Mouse (Mus musculus) retina, embryonic 14.5 days (tissue): ENCODE results near the gene Phox2a.
A peak's percentile ranks its signal among the peaks of the same experiment; 100 is the strongest.

ENCODE experiments used
- DNase-seq: peaks from one replicate; pipeline ENCODE4 v3.0.0-alpha.2; 2015; ENCODE audit warnings: low spot score

Phox2a gene

DNA sequence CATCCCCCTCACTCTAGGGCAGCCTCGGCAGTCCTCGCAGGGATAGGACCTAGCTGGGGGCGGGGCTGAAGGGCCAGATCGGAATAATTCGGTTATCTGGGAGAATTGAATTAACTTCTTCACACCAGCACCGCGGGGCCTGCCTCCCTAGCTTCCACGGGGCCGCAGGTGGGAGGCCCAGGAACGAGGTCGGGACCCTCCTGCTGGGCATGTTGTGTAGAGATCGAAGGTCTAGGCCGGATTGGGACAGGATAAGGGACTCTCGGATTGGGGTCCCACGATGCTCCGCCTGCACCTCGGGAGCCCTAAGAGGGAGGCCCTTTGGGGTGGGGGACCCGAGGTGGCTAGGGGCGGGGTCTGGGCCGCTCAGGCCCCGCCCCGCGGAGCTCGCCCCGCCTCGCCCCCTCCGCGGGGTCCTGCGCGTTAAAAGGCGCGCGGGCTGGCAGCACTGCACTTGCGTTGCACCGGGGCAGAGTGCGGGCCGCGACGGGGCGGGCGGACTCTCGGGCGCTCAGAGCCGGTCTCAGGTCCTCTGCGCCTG lies at the start of gene Phox2a:
Gene Phox2a, plus strand, starts transcription at position 453 of the 541 bp plus-strand sequence.
- peak; percentile 42 for DNase-seq

DNA sequence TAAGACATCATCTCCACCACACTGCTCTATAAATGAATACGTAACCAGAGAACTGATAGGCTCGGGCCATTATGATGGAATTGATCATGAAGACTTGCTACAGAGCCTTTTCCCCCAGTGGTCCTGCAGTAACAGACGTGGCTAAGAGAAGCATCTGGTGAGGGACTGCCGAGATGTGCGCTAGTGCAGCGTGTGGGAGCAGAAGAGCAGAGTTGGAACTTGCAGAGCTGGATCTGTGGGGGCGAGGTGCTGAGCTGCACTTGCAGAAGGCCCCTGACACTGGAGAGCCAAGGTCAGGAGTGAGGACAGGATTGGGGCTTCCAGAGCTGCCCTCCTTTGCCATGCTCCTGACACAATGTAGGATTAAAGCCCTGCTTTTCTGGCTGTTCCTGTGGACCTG lies 48.1 kb upstream of the Phox2a start:
- DNase-seq: no peak

DNA sequence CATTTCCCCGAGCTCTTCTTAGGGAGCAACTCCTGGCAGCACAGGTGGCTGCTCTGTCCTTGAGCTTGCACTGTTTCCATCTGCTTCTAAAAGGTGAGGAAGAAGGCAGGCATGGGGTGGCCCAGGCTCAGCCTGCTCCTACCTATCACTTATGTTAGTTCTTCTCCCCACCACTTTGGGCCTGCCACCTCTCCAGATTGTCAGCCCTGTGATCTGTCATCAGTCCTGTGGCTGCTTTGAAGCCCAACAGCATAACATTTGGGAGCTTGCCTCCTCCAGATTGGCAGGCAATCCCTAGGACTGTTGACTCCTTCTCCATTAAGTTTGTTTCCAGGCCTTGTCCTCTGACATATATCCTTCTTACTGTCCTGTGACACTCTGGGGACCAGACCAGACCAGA lies 46.5 kb upstream of the Phox2a start:
- no peak for DNase-seq

DNA sequence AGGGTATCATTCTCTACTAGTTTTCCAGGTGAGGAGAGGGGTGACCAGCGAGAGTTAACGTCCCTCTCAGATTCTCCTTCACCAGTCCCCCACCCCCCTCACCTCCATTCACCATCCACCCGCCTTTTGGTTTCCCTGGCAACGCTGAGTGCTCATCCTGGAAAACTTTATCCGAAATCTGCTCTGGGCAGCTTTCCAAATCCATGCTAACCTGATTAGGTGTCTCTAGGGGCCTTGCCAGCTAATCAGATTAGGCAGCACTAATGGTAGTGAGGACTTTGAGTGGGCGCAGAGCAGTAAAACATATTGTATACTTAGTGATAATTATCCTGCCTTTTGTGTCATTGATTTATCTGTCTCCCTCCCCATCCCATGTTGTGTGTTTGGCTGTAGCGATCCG lies 45.4 kb upstream of the Phox2a start:
- peak; percentile 42 for DNase-seq

DNA sequence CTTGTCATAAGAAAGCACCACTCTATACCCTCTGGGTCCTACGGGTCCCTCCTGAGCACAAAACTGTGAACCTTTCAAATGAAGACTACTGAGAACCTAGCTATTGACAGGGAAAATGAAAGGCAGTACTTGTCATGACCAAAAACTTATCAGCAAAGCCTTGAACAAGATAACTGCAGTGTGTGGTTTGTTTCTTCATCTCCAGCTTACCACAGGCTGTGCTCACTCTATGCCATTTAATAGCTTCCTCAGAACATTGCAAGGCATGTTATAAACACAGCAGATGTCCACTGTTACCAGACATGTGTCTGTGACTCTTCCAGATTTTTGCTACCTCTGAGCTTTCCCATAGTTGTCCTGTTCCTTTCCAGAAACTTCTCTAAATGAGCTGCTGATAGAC lies 41.1 kb upstream of the Phox2a start:
- no peak for DNase-seq

DNA sequence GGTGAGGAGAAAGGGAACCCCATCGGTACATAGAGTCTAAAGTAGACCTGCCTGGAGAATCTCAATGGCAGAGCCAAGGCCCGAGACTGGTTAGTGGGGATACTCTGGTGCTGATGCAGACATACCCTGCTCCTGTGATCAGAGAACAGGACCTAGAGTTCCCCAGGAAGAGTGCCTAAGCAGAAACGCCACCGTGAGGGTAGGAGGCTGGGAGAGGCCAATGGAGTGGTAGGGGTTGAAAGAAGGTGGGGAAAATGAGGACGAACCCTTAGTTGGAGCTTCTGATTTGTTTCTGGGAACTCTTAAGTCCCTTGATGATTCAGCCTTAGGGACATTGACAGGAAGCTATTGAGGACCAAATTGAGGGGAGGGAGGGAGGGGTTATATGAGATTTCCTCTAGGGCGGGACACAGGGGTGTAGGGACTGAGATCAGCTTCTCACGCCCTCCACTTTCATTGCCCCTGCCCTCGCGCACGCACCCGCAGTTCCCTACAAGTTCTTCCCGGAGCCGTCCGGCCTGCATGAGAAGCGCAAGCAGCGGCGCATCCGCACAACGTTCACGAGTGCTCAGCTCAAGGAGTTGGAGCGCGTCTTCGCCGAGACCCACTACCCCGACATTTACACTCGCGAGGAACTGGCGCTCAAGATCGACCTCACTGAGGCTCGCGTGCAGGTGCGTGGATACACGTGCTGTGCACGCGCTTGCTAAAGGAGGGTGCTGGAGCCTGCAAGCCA lies 2.4 kb downstream of the Phox2a start:
- peak; percentile 32 for DNase-seq

DNA sequence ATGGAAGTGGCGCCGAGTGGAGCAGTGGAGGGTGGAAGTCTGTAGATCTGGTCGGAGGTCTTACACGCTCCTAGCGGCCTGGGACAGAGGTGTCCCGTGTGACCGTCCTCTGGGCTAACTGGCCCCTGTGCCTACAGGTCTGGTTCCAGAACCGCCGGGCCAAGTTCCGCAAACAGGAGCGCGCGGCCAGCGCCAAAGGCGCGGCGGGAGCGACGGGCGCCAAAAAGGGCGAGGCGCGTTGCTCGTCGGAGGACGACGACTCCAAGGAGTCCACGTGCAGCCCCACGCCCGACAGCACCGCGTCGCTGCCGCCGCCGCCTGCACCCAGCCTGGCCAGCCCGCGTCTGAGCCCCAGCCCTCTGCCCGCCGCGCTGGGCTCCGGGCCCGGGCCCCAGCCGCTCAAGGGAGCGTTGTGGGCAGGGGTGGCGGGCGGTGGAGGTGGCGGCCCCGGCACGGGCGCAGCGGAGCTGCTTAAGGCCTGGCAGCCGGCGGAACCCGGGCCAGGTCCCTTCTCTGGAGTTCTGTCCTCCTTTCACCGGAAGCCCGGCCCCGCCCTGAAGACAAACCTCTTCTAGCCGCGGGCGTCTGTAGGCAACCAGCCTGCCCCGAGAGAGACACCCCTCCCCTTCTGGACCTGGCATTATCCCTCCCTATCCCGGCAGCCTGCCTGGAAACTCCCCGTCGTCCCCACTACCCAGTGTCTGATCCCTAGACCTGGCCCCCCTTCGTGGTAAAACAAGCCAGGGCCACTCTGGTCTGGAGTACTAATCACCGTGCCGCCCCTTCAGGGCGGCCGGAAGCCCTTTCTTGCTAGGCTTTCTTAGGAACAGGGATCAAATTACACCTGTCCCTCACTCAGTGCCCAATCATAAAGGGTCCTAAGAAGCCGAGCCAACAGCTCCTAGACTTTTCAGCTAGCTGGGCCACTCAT lies 3.7 kb downstream of the Phox2a start:
- peak; percentile 55 for DNase-seq

DNA sequence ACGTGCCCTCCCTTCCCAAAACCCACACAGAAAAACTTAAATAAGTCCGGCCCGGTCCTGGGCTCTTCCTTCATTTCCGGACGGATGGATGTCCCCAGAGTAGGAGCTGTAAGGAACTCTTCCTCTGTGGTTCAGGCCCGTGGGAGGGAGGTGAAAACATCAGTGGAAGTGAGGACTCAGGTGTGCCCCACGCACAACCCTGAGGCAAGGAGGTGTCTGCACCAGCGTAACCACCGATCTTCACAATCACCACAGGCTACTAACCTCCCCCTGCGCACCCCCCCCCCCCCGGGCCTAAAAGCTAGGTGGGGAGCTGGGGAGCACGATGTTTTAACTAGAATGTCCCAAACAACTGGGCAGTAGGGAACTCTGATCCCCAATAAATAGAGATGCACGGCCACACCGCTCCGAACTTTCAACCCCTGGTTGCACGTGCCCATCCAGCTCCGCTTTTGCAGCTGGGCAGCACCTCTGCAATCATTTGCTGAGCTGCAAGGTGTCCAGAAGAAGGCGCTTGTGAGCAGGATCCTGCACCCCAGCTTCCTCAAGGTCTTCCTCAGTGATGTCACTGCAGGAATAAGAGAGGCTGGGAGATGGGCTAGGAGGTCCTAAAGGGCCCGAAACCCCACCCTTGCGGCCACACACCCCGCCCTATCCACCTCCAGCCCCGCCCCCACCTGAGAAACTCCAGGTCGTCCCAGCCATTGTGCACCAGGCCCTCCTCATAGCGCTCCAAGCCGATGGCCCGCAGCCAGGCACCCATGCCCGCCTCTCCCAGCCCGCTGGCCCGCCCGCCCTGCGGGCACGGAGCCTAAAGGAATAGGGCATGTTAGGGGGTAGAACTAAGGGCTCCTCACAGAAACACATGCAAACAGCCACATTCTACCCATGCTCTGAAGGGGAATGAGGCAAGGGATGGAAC lies 5.0 kb downstream of the Phox2a start:
- DNase-seq: peak; percentile 53

DNA sequence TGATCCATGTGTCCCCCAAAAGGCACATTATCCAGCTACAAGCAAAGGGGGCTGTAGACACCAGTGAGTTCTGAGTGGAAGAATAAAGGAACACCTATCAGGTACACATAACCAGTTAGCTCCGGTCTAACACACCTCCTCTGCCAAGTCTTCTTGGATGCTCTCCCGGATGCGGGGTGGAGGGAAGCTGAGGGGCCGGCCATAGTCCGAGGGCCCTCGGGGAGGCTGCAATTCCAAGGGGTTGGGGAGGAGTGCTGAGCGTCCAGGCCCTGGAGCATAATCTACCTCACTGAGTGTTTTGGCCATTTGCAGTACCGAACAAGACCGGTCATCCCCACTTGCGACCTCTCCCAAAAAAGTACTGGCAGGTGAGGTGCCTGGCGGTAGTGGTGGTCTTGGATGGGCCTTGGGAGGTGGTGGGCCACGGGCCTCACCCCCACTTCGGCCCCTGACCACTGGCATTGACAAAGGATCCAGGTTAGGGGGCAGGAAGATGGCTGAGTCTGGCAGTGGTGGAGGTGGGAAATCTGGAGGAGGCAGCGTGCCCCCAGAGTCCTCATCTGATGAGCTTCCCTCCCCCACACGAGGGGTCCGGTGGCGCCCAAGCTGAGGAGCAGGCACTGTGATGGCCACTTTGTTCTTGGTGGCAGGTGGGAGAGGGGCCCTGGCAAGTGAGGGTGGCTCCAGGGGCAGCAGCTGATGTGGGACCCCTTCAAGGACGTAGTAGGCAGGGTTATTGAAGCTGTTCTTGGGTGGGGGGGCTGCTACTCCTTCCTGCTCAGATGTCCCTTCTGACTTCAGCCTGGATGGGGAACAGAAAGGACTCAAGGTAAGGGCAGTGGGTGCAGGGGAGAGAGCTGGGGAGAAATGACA lies 5.9 kb downstream of the Phox2a start:
- no peak for DNase-seq

DNA sequence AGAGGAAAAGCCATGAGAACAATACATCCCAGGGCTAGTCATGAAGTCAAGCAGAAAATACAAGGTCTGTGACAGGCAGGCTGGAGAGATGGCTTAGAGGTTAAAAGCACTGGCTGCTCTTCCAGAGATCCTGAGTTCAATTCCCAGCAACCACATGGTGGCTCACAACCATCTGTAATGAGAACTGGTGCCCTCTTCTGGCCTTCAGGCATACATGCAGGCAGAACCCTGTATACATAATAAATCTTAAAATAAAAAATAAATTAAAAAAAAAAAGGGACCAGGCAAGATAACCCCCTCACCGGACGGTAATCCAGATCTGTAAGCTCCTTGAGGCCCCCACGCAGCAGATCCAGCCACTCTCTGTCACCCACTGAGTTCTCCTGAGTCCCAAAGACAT lies 12.3 kb downstream of the Phox2a start:
- no peak for DNase-seq

DNA sequence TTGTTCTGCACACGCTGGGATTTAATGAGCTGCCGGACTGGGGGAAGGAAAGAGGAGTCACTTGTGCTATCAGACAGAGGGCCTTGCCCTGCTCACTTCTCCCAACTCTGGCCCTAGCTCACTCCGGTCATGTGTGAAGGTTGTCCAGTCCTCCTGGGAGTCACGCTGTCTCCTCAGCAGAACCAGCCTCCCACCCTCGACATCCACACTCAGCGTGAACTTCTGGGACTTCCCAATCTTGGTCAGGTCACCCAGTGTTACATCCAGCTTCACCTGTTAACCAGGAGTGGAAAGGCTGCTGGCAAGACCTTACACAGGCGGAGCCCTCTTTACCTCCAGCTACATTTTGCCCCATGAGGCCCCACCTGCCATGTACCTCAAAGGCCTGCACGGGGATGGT lies 13.3 kb downstream of the Phox2a start:
- no peak for DNase-seq

DNA sequence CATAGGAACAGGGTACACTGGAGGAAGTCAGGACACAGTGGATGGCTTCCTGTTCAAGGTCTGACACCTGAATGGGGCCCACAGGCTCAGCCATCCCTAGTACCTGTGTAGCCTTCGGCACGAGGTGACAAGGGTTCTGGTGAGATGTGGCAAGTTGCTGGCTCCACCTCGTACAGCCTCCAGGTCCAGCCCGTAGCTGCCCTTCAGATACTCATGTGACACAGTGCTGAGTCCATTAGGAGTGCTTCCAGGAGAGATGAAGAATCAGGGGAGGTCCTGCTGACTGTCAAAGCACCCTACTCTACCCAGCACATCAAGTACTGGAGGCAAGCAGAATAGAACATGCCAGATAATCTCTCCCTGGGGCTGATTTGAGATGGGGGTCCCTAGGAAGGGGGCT lies 14.3 kb downstream of the Phox2a start:
- no peak for DNase-seq

DNA sequence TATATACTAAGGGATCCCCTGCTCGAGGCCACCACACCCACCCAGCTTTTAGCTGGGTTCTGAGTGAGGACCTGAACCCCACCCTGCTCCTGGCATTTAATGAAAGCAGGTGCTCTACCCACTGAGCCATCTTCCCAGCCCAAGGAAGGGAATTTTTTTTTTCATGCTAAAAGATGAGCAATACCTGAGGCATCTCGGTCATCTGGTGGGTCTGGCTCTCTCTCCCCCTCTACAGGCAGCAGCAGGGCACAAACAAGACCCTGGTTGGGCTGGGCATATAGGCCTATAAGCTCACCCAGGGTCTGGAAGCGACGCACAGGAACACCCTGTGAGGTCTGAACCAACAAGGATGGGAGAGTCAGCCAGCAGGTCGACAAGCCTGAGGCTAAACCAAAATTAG lies 15.2 kb downstream of the Phox2a start:
- no peak for DNase-seq

DNA sequence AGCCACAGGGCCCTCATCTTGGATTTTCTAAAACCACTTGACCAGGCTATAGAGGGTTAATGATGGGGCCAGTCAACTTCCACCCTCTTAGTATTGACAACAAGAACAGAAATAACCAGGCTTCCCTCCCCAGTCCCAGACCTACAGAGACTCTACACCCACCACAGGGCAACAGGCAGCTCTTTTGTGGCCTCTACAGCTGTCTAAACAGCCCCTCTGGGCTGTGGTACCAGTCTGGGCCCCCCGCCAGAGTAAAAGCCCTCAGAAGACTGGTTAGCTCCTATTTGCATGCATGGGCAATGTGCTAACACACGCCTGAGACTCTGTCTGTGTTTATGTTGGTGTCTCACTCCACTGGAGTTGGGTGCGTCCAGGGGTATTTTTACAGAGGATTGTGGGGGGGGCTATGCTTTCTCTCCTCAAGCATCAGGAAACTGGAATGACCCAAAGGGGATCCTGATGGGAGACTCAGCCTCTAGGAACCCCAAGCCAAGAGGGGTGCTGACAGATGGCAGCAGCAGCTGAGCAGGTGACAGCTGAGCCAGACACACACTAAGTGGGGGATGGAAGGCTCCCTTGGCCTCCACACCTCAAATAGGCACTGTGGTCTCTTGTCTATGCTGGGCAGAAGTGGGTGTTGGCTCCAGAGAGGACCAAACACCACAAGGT lies 15.9 kb downstream of the Phox2a start:
- no peak for DNase-seq

DNA sequence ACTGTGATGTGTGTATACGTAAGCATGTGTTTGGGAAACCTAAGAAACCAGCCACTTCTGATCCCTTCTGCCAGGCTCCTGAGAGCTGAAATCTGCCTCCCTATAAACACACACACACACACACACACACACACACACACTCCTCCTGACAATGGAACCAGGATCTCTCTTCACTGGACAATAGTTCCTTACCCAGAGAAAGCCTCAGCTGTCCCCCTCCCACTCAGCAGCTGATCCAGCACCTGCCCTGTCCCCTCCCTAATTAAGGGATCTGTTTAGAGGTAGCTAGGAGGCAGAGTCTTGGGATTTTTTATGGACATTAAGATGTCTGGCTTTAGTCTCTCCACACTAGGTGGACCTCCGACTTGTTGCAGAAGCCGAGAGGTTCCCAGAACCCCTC lies 16.8 kb downstream of the Phox2a start:
- no peak for DNase-seq

DNA sequence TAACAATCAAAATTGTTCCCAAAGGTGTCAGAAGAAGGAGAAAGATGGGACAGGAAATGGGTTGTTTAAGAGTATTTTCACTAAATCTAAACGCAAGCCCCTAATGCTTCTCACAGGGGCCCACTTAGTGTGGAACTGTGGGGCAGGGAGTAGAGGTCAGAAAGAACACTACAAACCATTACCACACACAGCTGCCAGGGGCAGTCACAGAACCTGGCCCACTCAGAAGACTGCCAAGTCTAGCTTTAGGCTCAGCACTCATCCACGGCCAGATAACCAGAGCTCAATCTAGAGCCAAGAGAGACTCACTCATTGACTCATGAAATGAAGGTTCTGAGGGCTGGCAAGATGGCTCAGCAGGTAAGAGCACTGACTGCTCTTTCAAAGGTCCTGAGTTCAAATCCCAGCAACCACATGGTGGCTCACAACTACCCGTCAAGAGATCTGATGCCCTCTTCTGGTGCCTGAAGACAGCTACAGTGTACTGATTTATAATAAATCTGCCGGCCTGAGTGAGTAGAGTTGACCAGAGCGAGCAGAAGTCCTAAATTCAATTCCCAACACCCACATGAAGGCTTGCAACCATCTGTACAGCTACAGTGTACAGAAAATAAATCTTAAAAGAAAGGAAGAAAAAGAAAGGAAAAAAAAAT lies 17.5 kb downstream of the Phox2a start:
- DNase-seq: no peak

DNA sequence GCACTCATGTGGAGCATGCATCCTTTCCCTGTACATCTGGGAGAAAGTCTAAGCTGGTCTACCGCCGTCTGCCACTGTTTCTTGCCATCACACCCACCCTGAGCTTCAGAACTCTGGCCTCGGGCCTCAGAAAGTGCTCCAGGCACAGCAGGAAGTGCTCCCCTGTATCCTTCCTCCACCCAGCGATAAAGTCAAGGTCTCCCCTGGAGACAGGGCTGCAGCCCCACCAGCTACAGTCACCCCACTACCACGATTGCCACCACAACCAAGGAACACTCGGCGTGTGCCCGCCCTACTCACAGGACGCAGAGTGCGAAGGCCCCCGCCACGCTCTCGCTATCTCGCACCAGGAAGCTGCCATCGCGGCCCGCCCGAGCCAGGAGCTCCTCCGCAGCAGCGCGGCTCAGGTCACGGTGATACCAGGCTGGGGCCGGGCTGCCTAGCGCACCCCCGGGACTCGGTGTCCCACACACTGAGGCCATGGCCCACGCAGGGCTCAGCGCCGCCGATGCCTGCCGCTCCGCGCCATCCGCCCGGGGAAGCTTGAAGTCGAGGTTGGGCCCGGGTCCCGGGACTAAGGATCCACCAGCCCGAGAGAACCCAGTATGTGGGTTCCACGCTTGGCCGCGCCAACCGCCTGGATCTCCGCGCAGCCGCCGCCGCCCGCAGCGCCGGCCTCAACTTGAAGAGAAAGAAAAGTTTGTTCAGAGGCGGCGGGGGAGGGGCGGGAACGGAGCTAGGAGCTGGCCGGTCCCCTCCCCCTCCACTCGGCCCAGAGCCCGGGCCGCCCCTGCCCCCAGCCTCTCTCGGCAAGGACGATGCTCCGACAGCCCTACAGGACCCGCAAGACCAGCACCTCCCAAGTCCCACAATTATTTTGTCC lies 18.4 kb downstream of the Phox2a start:
- peak; percentile 76 for DNase-seq

DNA sequence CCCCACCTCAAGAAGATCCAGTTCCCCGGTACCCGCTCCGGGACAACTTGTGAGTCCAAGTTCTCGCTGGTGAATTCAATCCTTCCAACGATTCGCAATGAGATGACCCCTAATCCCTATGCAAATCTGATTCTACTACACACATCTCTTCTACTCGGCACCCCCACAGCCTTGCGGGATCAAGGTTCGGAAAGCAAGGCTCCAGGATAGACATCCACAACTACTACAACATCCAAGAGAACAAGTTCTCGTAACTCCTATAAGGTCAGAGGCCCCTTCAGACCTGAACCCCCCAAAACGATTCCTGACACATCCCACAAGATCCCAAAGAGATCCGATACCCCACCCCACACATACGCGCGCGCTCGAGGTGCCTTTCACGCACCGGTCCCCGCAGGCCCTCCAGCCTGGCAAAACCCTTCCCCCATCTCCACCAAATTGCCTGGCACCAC lies 19.1 kb downstream of the Phox2a start:
- DNase-seq: no peak
